Mouse (Mus musculus) T-helper 2 cell (primary cell): ENCODE measurements around the gene Thsd7b.
"Not testable (repeated sequence)": the region's sequence is repeated elsewhere in the genome, so short reads cannot be mapped to it uniquely, and the experiment has no call there.

Source experiments
- in situ Hi-C: fragments of 300-600 bp; cut with MboI, MseI; formaldehyde crosslinking; loops from one replicate; pipeline ENCODE4 v1.15.1; 2025; ENCODE audit warnings: high pct_unique_total_duplicates

The Thsd7b gene

DNA sequence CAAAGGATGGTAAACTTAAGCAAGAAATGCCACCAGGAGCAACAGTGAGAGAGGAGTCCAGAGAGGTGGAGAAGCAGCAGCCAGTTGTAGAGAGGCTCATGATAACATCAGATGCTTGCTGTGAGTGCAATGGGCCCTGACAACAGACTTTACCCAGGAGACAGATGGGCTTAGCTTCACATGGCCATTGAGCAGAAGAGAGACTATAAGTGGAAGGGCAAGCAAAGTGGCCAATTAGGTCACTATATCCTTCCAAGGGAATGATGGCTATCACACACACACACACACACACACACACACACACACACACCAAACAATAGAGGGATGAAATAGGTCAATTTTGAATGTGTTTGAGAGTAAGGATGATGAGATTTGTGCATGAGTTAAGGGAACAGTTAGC is 565.4 kb downstream of the Thsd7b start:
- in situ Hi-C loops, result no loop called here

GRCm38 (mm10) chr1:129843416-129843815 is 570.3 kb downstream of the Thsd7b start:
- in situ Hi-C loops, result no loop called here

- in situ Hi-C loops, result no loop called here
Observed at GRCm38 (mm10) chr1:129850007-129850564, 577.0 kb downstream of the Thsd7b start.

GRCm38 (mm10) chr1:129867714-129868113 is 594.6 kb downstream of the Thsd7b start:
- in situ Hi-C loops, result no loop called here

- in situ Hi-C loops, result loop anchor here (5.0 kb wide), 1 partner anchor 452 kb away; no protein-coding TSS in a partner anchor
Observed at GRCm38 (mm10) chr1:129874355-129874754, 601.3 kb downstream of the Thsd7b start.

GRCm38 (mm10) chr1:129887861-129888260 is 614.8 kb downstream of the Thsd7b start:
- in situ Hi-C loops, result no loop called here

DNA sequence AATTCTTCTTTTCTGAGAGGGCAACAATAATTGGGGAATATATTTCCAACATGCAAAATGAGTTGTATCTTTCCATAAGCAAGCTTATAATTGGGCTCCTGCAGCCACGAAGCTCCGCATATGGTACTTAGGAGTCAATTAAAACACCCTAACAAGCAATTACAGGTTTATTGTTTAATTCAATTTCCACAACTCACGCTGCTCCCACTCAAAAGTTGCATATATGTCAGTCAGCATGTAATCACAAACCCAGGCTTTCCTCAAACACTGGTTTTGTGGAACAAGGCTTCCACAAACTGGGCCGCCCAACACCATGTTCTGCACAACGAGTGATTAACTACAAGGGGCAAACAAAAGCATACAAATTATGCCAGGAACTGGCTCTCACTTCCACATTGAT is 625.0 kb downstream of the Thsd7b start:
- in situ Hi-C loops, result no loop called here

DNA sequence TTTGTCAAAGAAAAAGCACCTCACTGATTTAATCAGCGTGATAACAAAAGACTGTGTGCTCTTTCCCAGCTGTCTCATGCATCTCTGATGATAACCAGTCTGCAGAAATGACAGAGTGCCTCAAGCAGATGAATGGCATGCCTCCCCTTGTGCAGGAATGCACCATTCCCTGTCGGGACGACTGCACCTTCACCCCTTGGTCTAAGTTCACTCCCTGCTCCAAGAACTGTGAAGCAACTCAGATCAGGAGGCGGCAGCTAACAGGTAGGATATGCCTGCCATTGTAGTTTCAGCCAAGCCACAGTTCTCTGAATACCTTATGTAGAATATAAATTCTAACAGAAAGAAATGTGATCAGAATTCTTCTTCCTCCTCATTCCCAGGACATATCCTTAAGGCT is 642.4 kb downstream of the Thsd7b start:
- in situ Hi-C loops, result no loop called here

DNA sequence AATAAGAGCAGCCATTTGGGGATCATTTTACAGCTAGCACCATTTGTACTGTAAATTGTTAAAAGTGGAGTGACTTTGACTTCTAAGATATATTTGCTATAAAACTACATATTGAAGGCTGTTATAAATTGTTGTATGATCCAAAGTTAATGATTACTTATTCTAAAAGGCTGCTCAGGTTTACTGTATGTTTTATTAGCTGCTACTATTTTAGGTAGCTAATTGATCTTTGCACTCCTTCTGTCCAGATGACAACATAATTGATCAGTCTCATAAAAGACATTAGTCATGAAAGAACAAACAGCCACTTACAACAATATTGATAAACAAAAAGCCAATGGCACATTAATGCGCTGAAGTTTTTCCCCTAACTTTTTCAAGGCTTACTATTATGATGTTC is 644.5 kb downstream of the Thsd7b start:
- in situ Hi-C loops, result no loop called here

- in situ Hi-C loops, result no loop called here
Observed at GRCm38 (mm10) chr1:129919385-129919784, 646.3 kb downstream of the Thsd7b start.

DNA sequence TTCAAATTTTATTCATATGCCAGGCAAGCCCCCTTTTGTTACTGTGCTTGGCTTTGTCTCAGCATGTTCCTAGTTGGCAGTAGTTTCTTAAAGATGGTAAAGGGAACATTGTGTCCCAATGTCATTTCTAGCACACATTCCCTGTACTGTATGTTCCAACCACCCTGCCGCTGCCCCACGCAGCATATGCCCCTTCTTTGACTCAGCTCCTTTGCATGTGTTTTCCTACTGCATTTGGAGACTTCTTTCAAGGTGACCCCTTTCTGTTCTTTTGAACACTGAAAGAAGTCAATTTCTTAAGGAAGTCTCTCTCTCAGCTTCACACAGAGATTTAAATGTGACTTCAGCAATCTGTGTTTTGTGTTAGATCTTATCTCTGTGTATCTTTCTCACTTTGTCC is 657.9 kb downstream of the Thsd7b start:
- in situ Hi-C loops, result no loop called here

DNA sequence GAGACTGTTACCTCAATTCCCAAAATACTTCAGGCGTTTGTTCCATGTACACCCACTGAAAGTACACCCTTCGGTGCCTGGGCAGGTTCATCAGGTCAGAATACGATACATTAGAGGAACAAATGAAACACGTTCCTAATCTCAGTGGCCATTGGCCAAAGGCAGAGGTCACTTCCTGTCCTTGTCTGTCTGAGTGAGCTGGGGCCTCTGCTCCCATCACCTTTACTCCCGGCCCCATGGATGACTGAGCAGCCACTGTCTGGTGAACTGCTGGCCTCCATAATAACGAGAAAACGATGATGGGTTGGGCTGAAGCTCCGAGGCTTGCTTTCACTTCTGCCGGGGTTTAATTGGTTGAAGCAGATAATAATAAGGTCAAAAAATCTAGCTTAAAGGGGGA is 670.0 kb downstream of the Thsd7b start:
- in situ Hi-C loops, result no loop called here

- in situ Hi-C loops, result no loop called here
Observed at GRCm38 (mm10) chr1:129947026-129947425, 673.9 kb downstream of the Thsd7b start.

DNA sequence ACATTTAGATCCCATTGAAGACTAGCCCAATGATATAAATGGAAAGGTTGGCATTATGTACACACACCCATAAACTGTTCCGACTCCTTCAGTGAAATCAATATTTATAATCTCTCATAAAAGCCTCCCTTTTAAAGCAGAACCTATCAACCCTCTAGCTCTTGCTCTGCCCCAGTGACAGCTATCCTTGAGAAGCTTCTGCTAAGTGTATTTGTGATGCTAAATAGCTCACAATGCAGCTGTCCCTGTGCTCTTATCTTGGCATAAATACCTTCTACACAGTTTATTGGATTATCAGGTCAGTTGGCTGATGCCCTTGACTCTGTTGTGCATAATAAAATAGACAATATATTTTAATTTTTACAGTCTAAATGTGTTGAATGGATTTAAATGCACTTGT is 682.4 kb downstream of the Thsd7b start:
- in situ Hi-C loops, result no loop called here

GRCm38 (mm10) chr1:129956625-129957024 is 683.5 kb downstream of the Thsd7b start:
- in situ Hi-C loops, result no loop called here

DNA sequence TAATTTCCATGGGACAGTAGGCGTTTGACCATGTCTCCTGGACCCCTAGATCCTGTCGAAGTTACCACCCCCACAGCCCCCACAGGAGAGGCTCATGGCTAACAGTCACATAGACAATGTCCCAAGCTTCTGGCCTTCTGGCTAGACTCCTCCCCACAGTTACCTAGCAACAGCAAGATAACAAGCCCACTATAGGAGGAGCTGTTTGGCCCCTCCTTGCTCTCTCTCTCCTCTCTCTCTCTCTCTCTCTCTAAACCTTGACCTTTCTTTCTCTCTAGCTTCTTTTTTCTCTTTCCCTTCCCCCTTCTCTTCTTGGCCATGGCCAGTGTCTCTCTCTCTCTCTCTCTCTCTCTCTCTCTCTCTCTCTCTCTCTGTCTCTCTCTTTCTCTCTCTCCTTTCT is 686.2 kb downstream of the Thsd7b start:
- in situ Hi-C loops, result not testable (repeated sequence)

GRCm38 (mm10) chr1:129963166-129963565 is 690.1 kb downstream of the Thsd7b start:
- in situ Hi-C loops, result no loop called here

DNA sequence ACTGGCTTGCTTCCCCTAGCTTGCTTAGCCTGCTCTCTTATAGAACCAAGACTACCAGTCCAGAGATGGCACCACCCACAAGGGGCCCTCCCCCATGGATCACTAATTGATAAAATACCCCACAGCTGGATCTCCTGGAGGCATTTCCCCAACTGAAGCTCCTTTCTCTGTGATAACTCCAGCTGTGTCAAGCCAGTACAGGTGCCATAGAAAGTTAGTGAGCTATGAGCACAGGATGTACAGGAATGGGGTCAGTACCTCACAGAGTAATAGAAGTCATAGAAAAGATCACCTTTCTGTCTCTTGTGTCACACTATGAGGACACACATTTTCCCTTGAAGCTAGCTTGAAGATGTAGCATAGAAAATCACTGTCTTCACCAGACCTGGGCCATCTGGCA is 716.1 kb downstream of the Thsd7b start:
- in situ Hi-C loops, result not testable (repeated sequence)

- in situ Hi-C loops, result no loop called here
Observed at GRCm38 (mm10) chr1:129990821-129991220, 717.7 kb downstream of the Thsd7b start.

DNA sequence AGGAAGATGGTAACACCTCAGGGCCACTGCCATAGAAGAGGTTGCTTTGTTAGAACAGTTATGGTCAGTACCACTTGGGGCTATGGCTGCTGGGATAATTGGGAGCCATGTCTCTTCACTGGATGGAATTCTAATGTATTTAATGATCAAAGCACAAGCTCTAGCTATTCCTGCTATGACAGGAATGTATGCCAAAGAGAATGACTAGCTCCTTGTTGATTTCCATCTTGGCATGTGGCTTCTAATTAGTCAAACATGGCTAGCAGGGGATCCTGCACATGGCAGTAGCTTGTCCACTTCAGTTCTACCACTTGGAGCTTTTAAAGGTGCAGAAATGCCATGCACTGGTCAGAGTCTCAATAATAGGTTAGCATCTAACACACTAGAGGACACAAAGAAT is 781.9 kb downstream of the Thsd7b start:
- in situ Hi-C loops, result no loop called here

DNA sequence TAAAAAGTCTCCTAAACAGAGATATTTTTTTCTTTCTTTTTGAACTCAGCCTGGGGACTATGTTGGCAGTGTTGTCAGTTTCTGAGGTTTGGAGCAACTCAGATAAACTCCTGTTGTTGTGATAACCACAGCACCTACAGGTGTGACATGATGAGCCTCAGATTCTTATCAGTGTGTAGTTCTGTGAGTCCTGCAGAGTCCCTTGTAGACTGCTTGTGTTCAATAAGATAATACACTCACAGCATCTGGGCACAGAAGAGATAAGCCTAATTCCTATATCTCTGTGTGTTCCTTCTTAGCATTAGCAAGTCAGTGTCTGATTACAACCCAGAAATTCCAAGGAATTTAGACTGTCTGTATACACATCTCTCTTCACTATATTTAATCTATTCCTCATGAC is 789.0 kb downstream of the Thsd7b start:
- in situ Hi-C loops, result no loop called here

DNA sequence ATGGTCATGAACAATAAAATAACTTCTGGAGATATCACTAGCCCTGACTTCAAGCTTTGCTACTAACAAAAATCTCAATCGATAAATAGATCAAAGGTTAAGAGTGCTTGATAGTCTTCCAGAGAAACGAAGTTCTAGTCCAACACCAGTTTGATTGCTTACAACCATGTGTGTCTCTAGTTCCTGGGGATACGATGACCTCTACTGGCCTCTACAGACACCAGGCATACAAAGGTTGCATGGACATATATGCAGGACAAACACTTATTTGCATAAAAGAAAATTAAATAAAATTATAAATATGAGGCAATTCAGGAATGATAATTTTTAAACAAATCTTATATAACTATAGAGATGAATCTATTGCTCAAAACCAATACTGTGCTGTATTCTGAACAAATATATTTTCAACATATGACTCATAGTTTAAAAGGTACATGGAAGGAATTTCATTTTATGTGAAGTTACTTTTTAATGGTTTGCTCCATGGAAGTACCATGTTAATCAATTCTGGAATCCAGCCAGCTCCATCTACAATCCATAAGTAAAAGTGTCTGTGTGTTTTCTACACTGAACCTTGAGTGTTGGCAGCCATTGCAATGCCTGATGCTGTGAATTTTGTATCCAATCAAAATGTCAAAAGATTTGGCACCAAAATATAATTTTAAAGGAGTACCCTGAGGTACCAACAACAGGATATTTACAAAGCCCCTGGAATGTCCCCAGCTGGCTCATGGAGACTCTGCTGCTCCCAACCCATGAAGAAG is 793.3 kb downstream of the Thsd7b start:
- in situ Hi-C loops, result no loop called here

GRCm38 (mm10) chr1:130083788-130084187 is 810.7 kb downstream of the Thsd7b start:
- in situ Hi-C loops, result no loop called here

GRCm38 (mm10) chr1:130085207-130085606 is 812.1 kb downstream of the Thsd7b start:
- in situ Hi-C loops, result no loop called here
